Mouse (Mus musculus): ENCODE data around the gene Rps25. TPM values are rescaled to one million over a fixed set of nuclear protein-coding genes. Genes with fewer than 3 reads are reported as not detected.
"Not testable (repeated sequence)": the region's sequence is repeated elsewhere in the genome, so short reads cannot be mapped to it uniquely, and the experiment has no call there.

Rps25 gene
- total RNA-seq, 2 experiments from 2014 or later: 740 to 827 TPM

GRCm38 (mm10) chr9:44410647-44411336, 3.9 kb downstream of the Rps25 start:
- intact Hi-C loops (cut with DNase I): no loop called here
- no peak for DNase-seq
- no peak overlapping the region for H3K27ac ChIP-seq
- H3K4me3 ChIP-seq: no peak overlapping the region
- TF ChIP-seq CTCF (IDR thresholded peaks at IDR 0.05): no peak

- intact Hi-C loops (cut with DNase I): no loop called here
- DNase-seq: no peak
- H3K27ac ChIP-seq: no peak overlapping the region
- TF ChIP-seq CTCF (IDR thresholded peaks at IDR 0.05): no peak
- no peak overlapping the region for H3K4me3 ChIP-seq
Measured at GRCm38 (mm10) chr9:44411601-44412130, 4.7 kb downstream of the Rps25 start.

- H3K4me3 ChIP-seq: no peak overlapping the region
- intact Hi-C loops (cut with DNase I): no loop called here
- no peak for TF ChIP-seq CTCF (IDR thresholded peaks at IDR 0.05)
- H3K27ac ChIP-seq: no peak overlapping the region
- DNase-seq: no peak
Measured at GRCm38 (mm10) chr9:44412306-44412705, 5.4 kb downstream of the Rps25 start.

- DNase-seq: no peak
- TF ChIP-seq CTCF (IDR thresholded peaks at IDR 0.05): no peak
- intact Hi-C loops (cut with DNase I): no loop called here
- no peak overlapping the region for H3K4me3 ChIP-seq
- H3K27ac ChIP-seq: no peak overlapping the region
Measured at GRCm38 (mm10) chr9:44412781-44413180, 5.8 kb downstream of the Rps25 start.

GRCm38 (mm10) chr9:44417156-44417891, 10.4 kb downstream of the Rps25 start:
- no peak for DNase-seq
- no peak for TF ChIP-seq CTCF (IDR thresholded peaks at IDR 0.05)
- intact Hi-C loops (cut with DNase I): no loop called here
- Histone ChIP-seq H3K27ac (peak overlapping the region; percentile 97), H3K4me3 (peak overlapping the region; percentile 98)

- peak overlapping the region; percentile 98 for H3K4me3 ChIP-seq
Measured at GRCm38 (mm10) chr9:44417892-44418363, 11.0 kb downstream of the Rps25 start.

GRCm38 (mm10) chr9:44418519-44419385, 11.8 kb downstream of the Rps25 start, which contains the start of gene Ccdc84:
Gene Ccdc84 (minus strand): TSS chr9:44418569.
- Histone ChIP-seq H3K4me3 (peak within 1 kb of the TSS; percentile 98), H3K27ac (peak within 1 kb of the TSS; percentile 97)
- TF ChIP-seq CTCF (IDR thresholded peaks at IDR 0.05): no peak
- DNase-seq: no peak
- intact Hi-C loops (cut with DNase I): no loop called here

More at GRCm38 (mm10) chr9:44417892-44418363, 11.0 kb downstream of the Rps25 start:
- intact Hi-C loops (cut with DNase I): no loop called here
- H3K27ac ChIP-seq: peak overlapping the region; percentile 97
- peak; percentile 98 for DNase-seq
- TF ChIP-seq CTCF (IDR thresholded peaks at IDR 0.05): peak; percentile 87

GRCm38 (mm10) chr9:44419730-44420129, 12.8 kb downstream of the Rps25 start:
- H3K4me3 ChIP-seq; DNase-seq; H3K27ac ChIP-seq; intact Hi-C loops (cut with DNase I): not testable (repeated sequence)

- no peak for TF ChIP-seq CTCF (IDR thresholded peaks at IDR 0.05)
- Histone ChIP-seq H3K4me3 (no peak overlapping the region), H3K27ac (no peak overlapping the region)
- DNase-seq: no peak
- intact Hi-C loops (cut with DNase I): no loop called here
Measured at GRCm38 (mm10) chr9:44420280-44420898, 13.4 kb downstream of the Rps25 start.

GRCm38 (mm10) chr9:44423576-44423975, 16.6 kb downstream of the Rps25 start:
- intact Hi-C loops (cut with DNase I): no loop called here
- no peak overlapping the region for H3K4me3 ChIP-seq
- H3K27ac ChIP-seq: no peak overlapping the region
- no peak for DNase-seq
- no peak for TF ChIP-seq CTCF (IDR thresholded peaks at IDR 0.05)

GRCm38 (mm10) chr9:44432577-44433185, 25.7 kb downstream of the Rps25 start:
- H3K27ac ChIP-seq: no peak overlapping the region
- no peak for DNase-seq
- TF ChIP-seq CTCF (IDR thresholded peaks at IDR 0.05): no peak
- intact Hi-C loops (cut with DNase I): no loop called here
- no peak overlapping the region for H3K4me3 ChIP-seq

Measured in gastrocnemius, adult 2 months (tissue).